Mouse (Mus musculus) c-Kit-positive CD71-positive TER-119-positive erythroid progenitor cells, embryonic 14.5 days (primary cell): ENCODE measurements around the gene Fbrs.
A peak's percentile ranks its signal among the peaks of the same experiment; 100 is the strongest.
"Not testable (repeated sequence)": the region's sequence is repeated elsewhere in the genome, so short reads cannot be mapped to it uniquely, and the experiment has no call there.

Experiments used
- DNase-seq: peaks from one replicate; pipeline ENCODE4 v3.0.0-alpha.2; 2013; ENCODE audit warnings: low spot score

Gene Fbrs

DNA sequence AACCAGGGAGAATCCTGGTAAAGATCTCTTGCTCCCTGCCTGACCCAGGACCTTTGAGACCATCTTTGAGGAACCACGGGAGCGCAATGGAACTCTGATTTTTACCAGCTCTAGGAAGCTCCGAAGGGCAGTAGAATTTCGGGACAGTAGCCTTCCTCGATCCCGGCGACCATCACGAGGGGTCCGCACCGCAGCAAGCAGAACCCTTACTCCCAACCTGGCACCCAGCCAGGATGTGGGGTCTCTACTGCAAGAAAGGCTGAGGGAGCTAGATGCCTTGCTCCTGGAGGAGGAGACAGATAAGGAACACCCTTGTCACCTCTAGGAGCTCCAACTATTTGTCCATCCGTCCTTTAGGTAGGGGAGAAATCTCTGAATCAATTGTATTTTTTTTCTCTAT, 2.7 kb upstream of the Fbrs start:
- DNase-seq, result no peak

DNA sequence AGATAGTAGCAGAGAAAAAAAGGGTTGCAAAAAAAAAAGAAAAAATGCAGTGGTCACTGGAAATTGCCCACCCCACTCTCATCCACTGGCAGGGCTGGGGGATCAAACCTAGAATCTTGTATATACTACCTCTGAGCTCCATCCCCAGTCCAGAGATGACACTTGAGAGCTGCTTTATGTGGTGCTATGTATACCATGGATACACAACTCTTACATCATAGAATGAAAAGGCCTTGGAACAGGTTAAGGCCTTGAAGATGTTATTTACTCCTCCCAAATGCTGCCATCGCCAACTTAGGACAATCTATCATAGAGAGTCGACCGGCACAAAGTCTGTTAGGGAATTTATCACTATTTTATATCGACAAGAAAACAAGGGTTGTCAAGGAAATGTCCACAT, 2.1 kb upstream of the Fbrs start:
- DNase-seq, result no peak

- DNase-seq, result peak; percentile 100
These were observed 1.0 kb upstream of the Fbrs start for GRCm38 (mm10) chr7:127477687-127478634.

GRCm38 (mm10) chr7:127479318-127480225, 573 bp downstream of the Fbrs start:
- DNase-seq, result peak; percentile 34

DNA sequence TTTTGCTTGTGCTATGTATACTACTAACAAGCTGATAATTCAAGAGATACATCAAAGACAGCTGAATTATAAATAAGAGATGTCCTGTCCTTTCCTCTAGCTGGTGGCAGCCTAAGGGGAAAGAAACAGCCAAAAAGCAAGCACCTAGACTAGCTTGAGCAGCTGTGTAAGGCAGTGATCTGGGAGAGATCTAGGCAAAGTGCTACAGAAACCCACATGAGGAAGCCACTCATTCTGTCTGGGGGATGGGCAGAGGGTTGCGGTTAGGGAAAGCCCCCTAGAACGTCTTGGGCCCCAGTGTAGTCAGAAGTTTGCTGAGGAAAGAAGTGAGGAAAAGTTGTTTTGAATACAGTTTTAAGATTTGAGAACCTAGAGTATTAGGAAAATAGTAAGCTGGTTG, 1.3 kb downstream of the Fbrs start:
- DNase-seq, result peak; percentile 21

GRCm38 (mm10) chr7:127485416-127485815, 6.4 kb downstream of the Fbrs start:
- no peak for DNase-seq

DNA sequence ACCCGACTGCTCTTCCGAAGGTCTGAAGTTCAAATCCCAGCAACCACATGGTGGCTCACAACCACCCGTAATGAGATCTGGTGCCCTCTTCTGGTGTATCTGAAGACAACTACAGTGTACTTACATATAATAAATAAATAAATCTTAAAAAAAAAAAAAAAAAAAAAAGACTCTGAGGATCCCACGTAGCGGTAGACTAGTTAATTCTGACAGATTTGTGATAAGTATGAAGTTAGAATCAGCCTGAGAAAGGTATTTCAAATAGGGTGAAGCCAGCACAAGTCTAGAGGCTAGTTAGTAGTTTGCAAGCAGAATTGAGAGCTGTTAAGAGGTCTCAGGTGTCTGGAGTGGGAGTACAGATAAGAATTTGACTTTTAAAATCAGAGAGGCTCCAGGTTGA, 9.4 kb downstream of the Fbrs start:
- DNase-seq, result not testable (repeated sequence)

- DNase-seq, result no peak
These were observed 11.0 kb downstream of the Fbrs start for GRCm38 (mm10) chr7:127489982-127490381.

DNA sequence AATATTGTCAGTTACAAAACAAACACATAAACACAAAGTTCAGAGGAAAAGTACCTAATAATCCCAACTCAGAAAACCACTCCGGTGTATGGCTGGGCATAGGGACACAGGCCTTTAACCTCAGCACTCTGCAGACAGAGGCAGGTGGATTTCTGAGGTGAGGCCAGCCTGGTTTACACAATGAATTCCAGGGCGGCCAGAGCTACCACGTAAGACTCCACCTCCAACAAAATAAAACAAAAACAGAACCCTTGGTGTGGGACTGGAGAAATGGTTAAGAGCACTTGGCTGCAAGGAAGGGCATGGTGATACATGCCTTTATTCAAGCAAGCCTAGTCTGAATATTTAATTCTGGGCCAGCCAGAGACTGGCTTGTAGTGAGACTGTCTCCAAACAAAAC, 12.8 kb downstream of the Fbrs start:
- DNase-seq, result no peak

- no peak for DNase-seq
These were observed 15.6 kb downstream of the Fbrs start for GRCm38 (mm10) chr7:127494648-127495047.

- no peak for DNase-seq
These were observed 18.4 kb downstream of the Fbrs start for GRCm38 (mm10) chr7:127497382-127497781.

DNA sequence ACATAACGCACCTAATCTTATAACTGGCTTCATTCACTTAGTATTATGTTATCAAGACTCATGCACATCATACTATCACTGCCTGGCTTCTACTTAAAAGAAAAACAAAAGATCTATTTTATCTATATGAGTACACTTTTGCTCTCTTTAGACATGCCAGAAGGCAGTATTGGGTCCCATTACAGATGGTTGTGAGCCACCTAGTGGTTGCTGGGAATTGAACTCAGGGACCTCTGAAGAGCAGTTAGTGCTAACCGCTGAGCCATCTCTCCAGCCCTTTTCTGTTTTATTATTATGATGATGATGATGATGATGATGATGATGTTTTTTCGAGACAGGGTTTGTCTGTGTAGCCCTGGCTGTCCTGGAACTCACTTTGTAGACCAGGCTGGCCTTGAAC, 19.4 kb downstream of the Fbrs start:
- DNase-seq, result peak; percentile 40

DNA sequence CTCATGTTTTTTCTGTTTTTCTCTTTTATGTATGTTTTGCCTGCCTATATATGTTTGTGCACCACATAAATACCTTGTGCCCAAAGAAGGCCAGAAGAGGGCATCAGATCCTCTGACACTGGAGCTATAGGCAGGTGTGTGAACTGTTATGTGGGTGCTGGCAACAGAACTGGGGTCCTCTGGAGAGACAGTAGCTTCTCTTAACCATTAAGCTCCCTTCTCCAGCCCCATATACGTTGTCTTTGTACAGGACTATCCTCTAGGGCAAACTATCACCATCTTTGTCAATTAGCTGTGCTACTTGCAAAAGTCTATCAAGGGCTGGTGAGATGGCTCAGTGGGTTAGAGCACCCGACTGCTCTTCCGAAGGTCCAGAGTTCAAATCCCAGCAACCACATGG, 29.3 kb downstream of the Fbrs start:
- no peak for DNase-seq

DNA sequence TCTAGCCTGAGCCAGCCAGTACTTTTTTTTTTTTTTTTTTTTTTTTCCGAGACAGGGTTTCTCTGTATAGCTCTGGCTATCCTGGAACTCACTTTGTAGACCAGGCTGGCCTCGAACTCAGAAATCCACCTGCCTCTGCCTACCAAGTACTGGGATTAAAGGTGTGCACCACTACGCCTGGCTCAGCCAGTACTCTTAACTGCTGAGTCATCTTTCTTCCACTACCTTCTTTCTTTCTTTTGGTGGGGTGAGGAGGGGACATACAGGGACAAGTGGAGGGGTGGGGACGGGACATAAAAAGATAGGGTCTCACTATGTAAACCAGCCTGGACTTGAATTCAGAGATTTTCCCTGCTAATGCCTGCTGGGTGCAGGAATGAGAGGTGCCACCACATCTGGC, 30.8 kb downstream of the Fbrs start:
- DNase-seq, result not testable (repeated sequence)

GRCm38 (mm10) chr7:127511241-127511640, 32.2 kb downstream of the Fbrs start:
- DNase-seq, result no peak

DNA sequence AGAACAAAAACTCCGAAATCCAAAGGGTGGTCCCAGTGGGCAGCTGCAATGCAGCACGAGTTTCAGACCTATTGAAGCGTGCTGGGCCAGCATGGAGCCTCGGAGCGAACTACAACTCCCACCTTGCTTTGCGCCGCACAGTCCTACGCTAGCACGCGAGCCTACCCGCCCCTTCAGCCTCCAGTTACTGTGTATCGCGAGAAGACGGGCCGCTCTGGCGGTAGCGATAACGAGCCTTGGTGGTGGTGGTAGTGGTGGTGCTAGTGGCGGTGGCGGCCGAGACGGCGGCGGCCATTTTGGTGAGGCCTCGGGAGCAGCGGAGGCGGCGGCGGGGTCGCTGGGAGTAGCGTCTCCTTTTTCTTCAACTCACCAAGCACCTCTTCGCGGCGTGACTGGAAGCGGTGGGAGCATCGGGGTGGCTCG, 32.8 kb downstream of the Fbrs start, which contains the start of gene Srcap:
Gene Srcap, plus strand, starts transcription at position 176 of the 423 bp plus-strand sequence.
- DNase-seq, result peak; percentile 95

DNA sequence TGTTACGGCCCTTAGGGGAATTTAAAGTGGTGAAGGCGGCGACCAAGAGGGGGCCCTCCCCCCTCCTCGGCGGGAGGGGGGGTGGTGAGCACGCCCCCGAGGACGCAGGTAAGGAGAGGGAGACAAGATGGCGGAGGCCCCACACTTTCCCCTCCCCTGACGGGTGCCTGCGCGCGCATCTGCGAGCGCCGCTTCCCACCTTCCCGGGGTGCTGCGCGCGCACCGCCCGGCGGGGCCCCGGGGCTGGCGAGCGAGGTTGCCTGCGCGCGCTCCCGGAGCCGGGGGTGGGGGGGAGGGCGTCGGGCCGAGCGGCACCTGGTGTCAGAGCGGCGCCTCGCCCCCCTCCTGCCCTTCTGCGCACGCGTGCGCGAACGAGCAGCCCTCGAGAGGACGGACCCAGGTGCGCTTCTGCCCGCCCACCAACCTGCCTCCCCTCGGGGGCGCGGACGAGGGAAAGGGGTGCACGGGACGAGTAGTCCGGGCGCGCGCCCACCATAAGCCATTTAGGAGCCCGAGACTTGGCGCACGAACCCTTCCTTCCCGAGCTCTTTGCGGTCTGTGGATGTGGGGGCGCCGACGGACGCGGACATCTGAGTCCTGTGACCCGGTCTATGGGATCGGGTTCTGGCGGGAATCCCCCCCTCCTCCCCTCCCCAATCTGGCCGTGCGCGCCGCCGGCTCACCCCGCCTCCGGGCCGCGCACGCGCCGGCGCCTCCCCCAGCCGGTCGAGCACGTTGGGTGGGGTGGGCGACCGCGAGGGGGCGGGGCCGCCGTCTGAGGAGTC, 33.4 kb downstream of the Fbrs start:
- peak; percentile 91 for DNase-seq

- DNase-seq, result no peak
These were observed 34.0 kb downstream of the Fbrs start for GRCm38 (mm10) chr7:127513016-127513390.

DNA sequence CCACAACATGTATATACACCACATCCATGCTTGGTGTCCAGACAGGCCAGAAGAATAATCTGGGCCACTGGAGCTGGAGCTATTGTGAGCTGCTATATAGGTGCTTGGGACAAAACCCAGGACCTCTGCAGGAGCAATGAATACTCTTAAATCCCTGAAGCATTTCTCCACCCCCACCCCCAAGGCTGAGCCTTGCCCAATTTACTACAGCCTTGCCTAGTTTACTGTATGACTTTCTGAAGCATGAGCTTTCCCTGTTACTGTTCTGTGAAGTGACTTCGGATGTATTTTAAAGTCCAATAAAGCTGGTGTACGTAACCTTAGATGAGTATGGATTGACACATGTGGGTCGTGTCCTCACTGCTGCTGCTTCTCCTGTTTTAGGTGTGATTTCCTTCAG, 34.8 kb downstream of the Fbrs start:
- no peak for DNase-seq

DNA sequence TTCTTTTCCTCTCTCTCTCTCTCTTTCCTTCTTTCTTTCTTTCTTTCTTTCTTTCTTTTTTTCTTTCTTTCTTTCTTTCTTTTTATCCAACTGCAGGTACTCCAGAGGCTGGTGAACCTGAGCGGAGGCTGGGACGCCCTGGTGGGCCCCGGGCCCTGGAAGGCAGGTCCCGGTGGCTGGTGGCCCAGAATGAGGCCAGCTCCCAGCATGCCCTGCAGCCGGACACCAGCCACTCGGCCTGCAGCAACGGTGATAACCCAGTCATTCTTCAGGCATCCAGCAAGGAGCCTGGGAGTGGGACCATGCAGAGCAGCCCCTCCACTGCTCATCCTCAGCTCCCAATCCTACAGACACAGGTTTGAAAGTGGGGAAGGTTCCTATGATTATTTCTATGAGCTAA, 36.8 kb downstream of the Fbrs start:
- no peak for DNase-seq

GRCm38 (mm10) chr7:127516344-127516743, 37.3 kb downstream of the Fbrs start:
- DNase-seq, result no peak

DNA sequence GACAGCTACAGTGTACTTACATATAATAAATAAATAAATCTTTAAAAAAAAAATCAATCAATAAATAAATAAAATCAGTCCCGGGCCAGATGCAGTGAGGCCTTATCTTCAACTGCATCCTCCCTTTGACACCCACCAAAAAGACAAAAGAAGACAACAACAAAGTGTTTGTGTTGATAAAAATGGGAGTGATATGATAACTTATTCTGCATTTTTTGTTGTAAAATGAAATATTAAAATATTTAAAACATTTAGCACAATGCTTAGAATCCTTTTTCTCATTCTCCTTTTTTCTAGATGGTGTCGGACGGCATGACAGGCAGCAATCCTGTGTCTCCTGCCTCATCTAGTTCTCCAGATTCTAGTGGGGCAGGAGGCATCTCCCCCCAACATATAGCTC, 40.3 kb downstream of the Fbrs start, which contains the start of gene Gm42715:
Gene Gm42715, plus strand, starts transcription at position 301 of the 400 bp plus-strand sequence.
- DNase-seq, result no peak
